Mouse (Mus musculus) olfactory bulb, adult 2 months (tissue): ENCODE data around the gene Dnajb13.

Experiments
- CTCF ChIP-seq: fragments of 200-500 bp; IDR thresholded peaks from 2 replicates; pipeline ENCODE4 v1.5.1; 2012; ENCODE audit warnings: low read depth, mild to moderate bottlenecking, low read length, moderate library complexity; ENCODE audit not compliant: insufficient read depth
- POLR2A ChIP-seq: fragments of 200-500 bp; IDR thresholded peaks from 2 replicates; pipeline ENCODE4 v1.6.1; 2012; ENCODE audit warnings: mild to moderate bottlenecking, low read depth, low read length, moderate library complexity; ENCODE audit not compliant: insufficient read depth

DNA sequence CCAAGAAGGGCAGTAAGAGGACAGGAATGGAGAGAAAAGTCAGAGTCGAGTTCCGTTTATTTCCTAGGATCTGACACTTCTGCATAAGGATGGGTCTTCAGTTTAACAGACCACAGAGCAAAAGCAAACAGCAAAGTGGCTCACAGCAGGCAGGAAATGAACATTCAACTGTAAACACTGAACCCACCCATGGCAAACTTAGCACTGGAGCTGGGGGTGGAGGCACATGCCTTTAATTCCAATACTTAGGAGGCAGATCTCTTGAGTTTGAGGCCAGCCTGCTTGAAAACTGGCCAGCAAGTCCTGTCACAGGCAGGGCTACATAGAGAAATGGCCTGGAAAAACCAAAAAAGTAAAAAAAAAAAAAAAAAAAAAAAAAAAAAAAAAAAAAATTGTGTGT is 18.7 kb upstream of the Dnajb13 start:
- TF ChIP-seq CTCF (no peak), POLR2A (no peak)
